Mouse (Mus musculus) lung, embryonic 16.5 days (tissue): ENCODE data around the gene Fggy. TPM values are rescaled to one million over a fixed set of nuclear protein-coding genes. Genes with fewer than 3 reads are reported as not detected.

Experiments
- ATAC-seq: fragments of 200-750 bp; cut with Nextera tagmentation; 2 replicates; pipeline ENCODE4 v1.8.0; 2017; ENCODE audit warnings: low read depth, mild to moderate bottlenecking, moderate library complexity
- H3K27ac ChIP-seq: fragments of 300-500 bp; sonication (generic); 2 replicates; pipeline ENCODE4 v1.5.1; 2014; ENCODE audit warnings: mild to moderate bottlenecking, control low read depth, low read length
- H3K27me3 ChIP-seq: fragments of 300-500 bp; sonication (generic); 2 replicates; pipeline ENCODE4 v1.6.1; 2014; ENCODE audit warnings: low read depth, low read length, mixed read lengths; ENCODE audit not compliant: control insufficient read depth, insufficient read depth
- H3K36me3 ChIP-seq: fragments of 300-500 bp; sonication (generic); 2 replicates; pipeline ENCODE4 v1.6.1; 2014; ENCODE audit warnings: low read length; ENCODE audit not compliant: control insufficient read depth, insufficient read depth
- H3K4me1 ChIP-seq: fragments of 300-500 bp; sonication (generic); replicated peaks from 2 replicates; pipeline ENCODE4 v1.6.1; 2014; ENCODE audit warnings: low read length, mixed read lengths; ENCODE audit not compliant: control insufficient read depth, insufficient read depth
- H3K4me2 ChIP-seq: fragments of 300-500 bp; sonication (generic); 2 replicates; pipeline ENCODE4 v1.6.1; 2014; ENCODE audit warnings: low read depth, low read length, control low read depth
- H3K4me3 ChIP-seq: fragments of 300-500 bp; sonication (generic); 2 replicates; pipeline ENCODE4 v1.5.1; 2014; ENCODE audit warnings: mild to moderate bottlenecking, low read length, control low read depth
- H3K9ac ChIP-seq: fragments of 300-500 bp; sonication (generic); 2 replicates; pipeline ENCODE4 v1.6.1; 2014; ENCODE audit warnings: low read length, control low read depth
- H3K9me3 ChIP-seq: fragments of 300-500 bp; sonication (generic); 2 replicates; pipeline ENCODE4 v1.6.1; 2016; ENCODE audit warnings: low read length; ENCODE audit not compliant: control insufficient read depth
- WGBS: fragments of 180-500 bp; shearing (Covaris S2); extraction: QIAGEN DNeasy Blood & Tissue Kit; methylation state at CpG from one replicate; pipeline ENCODE4 v1.1.7; 2014; 5-methylcytosine and 5-hydroxymethylcytosine counted together
- polyA plus RNA-seq: library from polyadenylated mRNA; unstranded; fragments of >200 nt; fragmentation: Nextera tagmentation; extraction: Ambion mirVana; gene quantifications from 2 replicates; pipeline ENCODE4 v1.2.1, GENCODE M21; 2015

Fggy gene
- polyA plus RNA-seq, 1 experiment from 2014 or later = 9.6 TPM

- ATAC-seq = peak; percentile 22; the same call in 1 of the 2 replicates
- Histone ChIP-seq H3K4me2 (0 out of 2 replicates have a peak overlapping the region, but pooled peaks have one; percentile 12), H3K36me3 (no peaks in the 10 kb centered on the region), H3K27me3 (no peaks in the 10 kb centered on the region), H3K4me3 (no peak overlapping the region), H3K27ac (no peak overlapping the region), H3K9me3 (no peaks in the 10 kb centered on the region), H3K4me1 (peaks cover 3% of the 10 kb centered on the region), H3K9ac (peak overlapping the region; percentile 39; the same call in 1 of the 2 replicates)
- WGBS = 22% methylated on average over 6 of the region's 6 CpGs
These were observed 314.0 kb downstream of the Fggy start for GRCm38 (mm10) chr4:95871216-95871881.

- peak overlapping the region; percentile 58 for H3K27ac ChIP-seq
- H3K4me1 ChIP-seq = peaks cover 11% of the 10 kb centered on the region
- H3K9ac ChIP-seq = no peak overlapping the region
- no peak overlapping the region for H3K4me2 ChIP-seq
- H3K9me3 ChIP-seq = no peaks in the 10 kb centered on the region
- ATAC-seq = peak; percentile 81
- H3K36me3 ChIP-seq = no peaks in the 10 kb centered on the region
- H3K27me3 ChIP-seq = no peaks in the 10 kb centered on the region
- H3K4me3 ChIP-seq = no peak overlapping the region
- 60% methylated on average over 4 of the region's 4 CpGs for WGBS
These were observed 318.6 kb downstream of the Fggy start for GRCm38 (mm10) chr4:95875896-95876295.

- peaks cover 11% of the 10 kb centered on the region for H3K4me1 ChIP-seq
- no peaks in the 10 kb centered on the region for H3K27me3 ChIP-seq
- WGBS = 41% methylated on average over 4 of the region's 4 CpGs
- no peak overlapping the region for H3K4me3 ChIP-seq
- H3K9ac ChIP-seq = no peak overlapping the region
- H3K9me3 ChIP-seq = no peaks in the 10 kb centered on the region
- H3K27ac ChIP-seq = 0 out of 2 replicates have a peak overlapping the region, but pooled peaks have one; percentile 1
- no peak for ATAC-seq
- H3K36me3 ChIP-seq = no peaks in the 10 kb centered on the region
- no peak overlapping the region for H3K4me2 ChIP-seq
These were observed 320.1 kb downstream of the Fggy start for GRCm38 (mm10) chr4:95877436-95877835.

- no peaks in the 10 kb centered on the region for H3K36me3 ChIP-seq
- H3K4me1 ChIP-seq = peaks cover 6% of the 10 kb centered on the region
- no peaks in the 10 kb centered on the region for H3K27me3 ChIP-seq
- WGBS = 57% methylated on average over 4 of the region's 4 CpGs
- H3K4me2 ChIP-seq = no peak overlapping the region
- H3K27ac ChIP-seq = no peak overlapping the region
- H3K9ac ChIP-seq = no peak overlapping the region
- no peaks in the 10 kb centered on the region for H3K9me3 ChIP-seq
- H3K4me3 ChIP-seq = no peak overlapping the region
- ATAC-seq = no peak
These were observed 324.5 kb downstream of the Fggy start for GRCm38 (mm10) chr4:95881751-95882350.

GRCm38 (mm10) chr4:95884184-95885145, 327.2 kb downstream of the Fggy start:
- Histone ChIP-seq H3K9me3 (no peaks in the 10 kb centered on the region), H3K9ac (no peak overlapping the region), H3K27me3 (no peaks in the 10 kb centered on the region), H3K4me3 (no peak overlapping the region), H3K4me1 (no peaks in the 10 kb centered on the region), H3K4me2 (no peak overlapping the region), H3K27ac (no peak overlapping the region), H3K36me3 (no peaks in the 10 kb centered on the region)
- no peak for ATAC-seq
- 69% methylated on average over 4 of the region's 4 CpGs for WGBS

- WGBS = 41% methylated on average over 2 of the region's 2 CpGs
- H3K4me1 ChIP-seq = peaks cover 29% of the 10 kb centered on the region
- no peak overlapping the region for H3K9ac ChIP-seq
- H3K27me3 ChIP-seq = no peaks in the 10 kb centered on the region
- no peaks in the 10 kb centered on the region for H3K36me3 ChIP-seq
- H3K27ac ChIP-seq = peak overlapping the region; percentile 9; the same call in 1 of the 2 replicates
- no peak overlapping the region for H3K4me2 ChIP-seq
- no peak overlapping the region for H3K4me3 ChIP-seq
- ATAC-seq = peak; percentile 55
- H3K9me3 ChIP-seq = no peaks in the 10 kb centered on the region
These were observed 338.0 kb downstream of the Fggy start for GRCm38 (mm10) chr4:95895199-95895754.

GRCm38 (mm10) chr4:95896571-95896970, 339.3 kb downstream of the Fggy start:
- Histone ChIP-seq H3K27ac (peak overlapping the region; percentile 58; the same call in 1 of the 2 replicates), H3K27me3 (no peaks in the 10 kb centered on the region), H3K4me2 (no peak overlapping the region), H3K4me1 (peaks cover 31% of the 10 kb centered on the region), H3K4me3 (no peak overlapping the region), H3K9me3 (no peaks in the 10 kb centered on the region), H3K36me3 (no peaks in the 10 kb centered on the region), H3K9ac (no peak overlapping the region)
- 25% methylated on average over 5 of the region's 5 CpGs for WGBS
- 0 out of 2 replicates have a peak, but pooled peaks have one; percentile 7 for ATAC-seq

GRCm38 (mm10) chr4:95897236-95897874, 340.0 kb downstream of the Fggy start:
- Histone ChIP-seq H3K9me3 (no peaks in the 10 kb centered on the region), H3K36me3 (no peaks in the 10 kb centered on the region), H3K4me2 (no peak overlapping the region), H3K27ac (peak overlapping the region; percentile 58; the same call in 1 of the 2 replicates), H3K9ac (no peak overlapping the region), H3K27me3 (no peaks in the 10 kb centered on the region), H3K4me1 (peaks cover 31% of the 10 kb centered on the region), H3K4me3 (no peak overlapping the region)
- 43% methylated on average over 7 of the region's 7 CpGs for WGBS
- peak; percentile 84 for ATAC-seq
